Mouse (Mus musculus): ENCODE data around the gene Mrpl17.
"Not testable (repeated sequence)": the region's sequence is repeated elsewhere in the genome, so short reads cannot be mapped to it uniquely, and the experiment has no call there.

Mrpl17 gene

GRCm38 (mm10) chr7:105810877-105811489 is at the start of gene Mrpl17:
Mrpl17 (minus strand) TSS chr7:105811099.
- peak; percentile 100 for DNase-seq (ENCODE audit: inconsistent age in 2 of 2, low spot score in 1 of 2)

- not testable (repeated sequence) for DNase-seq (ENCODE audit: inconsistent age in 2 of 2, low spot score in 1 of 2)
These were observed 45.0 kb upstream of the Mrpl17 start for GRCm38 (mm10) chr7:105855718-105856560.

GRCm38 (mm10) chr7:105824281-105824680 is 13.4 kb upstream of the Mrpl17 start:
- peak in 1 of 2 experiments; percentile 8 for DNase-seq (ENCODE audit: inconsistent age in 2 of 2, low spot score in 1 of 2)

GRCm38 (mm10) chr7:105818483-105818882 is 7.6 kb upstream of the Mrpl17 start:
- peak in 1 of 2 experiments; percentile 65 for DNase-seq (ENCODE audit: inconsistent age in 2 of 2, low spot score in 1 of 2)

GRCm38 (mm10) chr7:105816736-105817135 is 5.8 kb upstream of the Mrpl17 start:
- peak in 1 of 2 experiments; percentile 52 for DNase-seq (ENCODE audit: inconsistent age in 2 of 2, low spot score in 1 of 2)

GRCm38 (mm10) chr7:105813326-105813725 is 2.4 kb upstream of the Mrpl17 start:
- DNase-seq (ENCODE audit: inconsistent age in 2 of 2, low spot score in 1 of 2) = peak in 1 of 2 experiments; percentile 20

GRCm38 (mm10) chr7:105812566-105812965 is 1.7 kb upstream of the Mrpl17 start:
- peak in 1 of 2 experiments; percentile 69 for DNase-seq (ENCODE audit: inconsistent age in 2 of 2, low spot score in 1 of 2)

GRCm38 (mm10) chr7:105811516-105811915 is 617 bp upstream of the Mrpl17 start:
- DNase-seq (ENCODE audit: inconsistent age in 2 of 2, low spot score in 1 of 2) = peak in 1 of 2 experiments; percentile 37

- DNase-seq (ENCODE audit: inconsistent age in 2 of 2, low spot score in 1 of 2) = no peak
These were observed 521 bp downstream of the Mrpl17 start for GRCm38 (mm10) chr7:105810280-105810876.

GRCm38 (mm10) chr7:105809836-105810235 is 1.1 kb downstream of the Mrpl17 start:
- peak in 1 of 2 experiments; percentile 56 for DNase-seq (ENCODE audit: inconsistent age in 2 of 2, low spot score in 1 of 2)

GRCm38 (mm10) chr7:105808385-105808784 is 2.5 kb downstream of the Mrpl17 start:
- DNase-seq (ENCODE audit: inconsistent age in 2 of 2, low spot score in 1 of 2) = peak in 1 of 2 experiments; percentile 50

GRCm38 (mm10) chr7:105806716-105807115 is 4.2 kb downstream of the Mrpl17 start:
- no peak for DNase-seq (ENCODE audit: inconsistent age in 2 of 2, low spot score in 1 of 2)

- DNase-seq (ENCODE audit: inconsistent age in 2 of 2, low spot score in 1 of 2) = peak in 1 of 2 experiments; percentile 15
These were observed 4.8 kb downstream of the Mrpl17 start for GRCm38 (mm10) chr7:105806125-105806524.

- DNase-seq (ENCODE audit: inconsistent age in 2 of 2, low spot score in 1 of 2) = peak in 1 of 2 experiments; percentile 16
These were observed 7.5 kb downstream of the Mrpl17 start for GRCm38 (mm10) chr7:105803428-105803827.

GRCm38 (mm10) chr7:105802771-105803170 is 8.1 kb downstream of the Mrpl17 start:
- DNase-seq (ENCODE audit: inconsistent age in 2 of 2, low spot score in 1 of 2) = peak in 1 of 2 experiments; percentile 14

GRCm38 (mm10) chr7:105802312-105802711 is 8.6 kb downstream of the Mrpl17 start:
- DNase-seq (ENCODE audit: inconsistent age in 2 of 2, low spot score in 1 of 2) = peak in 1 of 2 experiments; percentile 15

GRCm38 (mm10) chr7:105796972-105797371 is 13.9 kb downstream of the Mrpl17 start:
- no peak for DNase-seq (ENCODE audit: inconsistent age in 2 of 2, low spot score in 1 of 2)

GRCm38 (mm10) chr7:105795759-105796366 is 15.0 kb downstream of the Mrpl17 start:
- peak in 1 of 2 experiments; percentile 49 for DNase-seq (ENCODE audit: inconsistent age in 2 of 2, low spot score in 1 of 2)

- no peak for DNase-seq (ENCODE audit: inconsistent age in 2 of 2, low spot score in 1 of 2)
These were observed 17.2 kb downstream of the Mrpl17 start for GRCm38 (mm10) chr7:105793701-105794100.

GRCm38 (mm10) chr7:105791147-105791546 is 19.8 kb downstream of the Mrpl17 start:
- no peak for DNase-seq (ENCODE audit: inconsistent age in 2 of 2, low spot score in 1 of 2)
